Mouse (Mus musculus): ENCODE measurements around the gene Pgm1. TPM values are rescaled to one million over a fixed set of nuclear protein-coding genes. Genes with fewer than 3 reads are reported as not detected.

Pgm1 gene
- polyA plus RNA-seq, 1 experiment from 2014 or later, result 48.8 TPM

- Histone ChIP-seq H3K4me1 (no peaks in the 10 kb centered on the region), H3K27ac (no peak overlapping the region), H3K36me3 (no peaks in the 10 kb centered on the region), H3K9ac (no peak overlapping the region), H3K27me3 (no peaks in the 10 kb centered on the region), H3K4me2 (replicated peaks) (no peak overlapping the region), H3K9me3 (replicated peaks) (no peaks in the 10 kb centered on the region), H3K4me3 (no peak overlapping the region)
- no peak for ATAC-seq (ENCODE audit: low FRiP score)
- 73% methylated on average over 7 of the region's 7 CpGs for WGBS
These were observed 59.6 kb downstream of the Pgm1 start for GRCm38 (mm10) chr4:99988771-99989170.

- no peaks in the 10 kb centered on the region for H3K4me1 ChIP-seq
- no peak overlapping the region for H3K27ac ChIP-seq
- no peaks in the 10 kb centered on the region for H3K36me3 ChIP-seq
- no peak overlapping the region for H3K4me2 ChIP-seq (replicated peaks)
- WGBS, result 87% methylated on average over 5 of the region's 5 CpGs
- no peaks in the 10 kb centered on the region for H3K9me3 ChIP-seq (replicated peaks)
- ATAC-seq (ENCODE audit: low FRiP score), result no peak
- no peaks in the 10 kb centered on the region for H3K27me3 ChIP-seq
- no peak overlapping the region for H3K4me3 ChIP-seq
- H3K9ac ChIP-seq, result no peak overlapping the region
These were observed 71.8 kb downstream of the Pgm1 start for GRCm38 (mm10) chr4:100000971-100001370.

GRCm38 (mm10) chr4:100001806-100002205, 72.6 kb downstream of the Pgm1 start:
- 76% methylated on average over 7 of the region's 7 CpGs for WGBS

GRCm38 (mm10) chr4:100007721-100008120, 78.5 kb downstream of the Pgm1 start:
- no peak overlapping the region for H3K4me2 ChIP-seq (replicated peaks)
- H3K27ac ChIP-seq, result no peak overlapping the region
- no peak for ATAC-seq (ENCODE audit: low FRiP score)
- H3K27me3 ChIP-seq, result no peaks in the 10 kb centered on the region
- H3K36me3 ChIP-seq, result no peaks in the 10 kb centered on the region
- no peak overlapping the region for H3K9ac ChIP-seq
- H3K4me3 ChIP-seq, result no peak overlapping the region
- peaks cover 7% of the 10 kb centered on the region; the same call in 1 of the 2 replicates for H3K4me1 ChIP-seq
- H3K9me3 ChIP-seq (replicated peaks), result no peaks in the 10 kb centered on the region
- 86% methylated on average over 7 of the region's 7 CpGs for WGBS

More at GRCm38 (mm10) chr4:100001806-100002205, 72.6 kb downstream of the Pgm1 start:
- ATAC-seq (ENCODE audit: low FRiP score), result no peak
- Histone ChIP-seq H3K9me3 (replicated peaks) (no peaks in the 10 kb centered on the region), H3K27me3 (no peaks in the 10 kb centered on the region), H3K9ac (no peak overlapping the region), H3K36me3 (no peaks in the 10 kb centered on the region), H3K27ac (no peak overlapping the region), H3K4me2 (replicated peaks) (no peak overlapping the region), H3K4me3 (no peak overlapping the region), H3K4me1 (no peaks in the 10 kb centered on the region)

GRCm38 (mm10) chr4:100008371-100009090, 79.3 kb downstream of the Pgm1 start:
- Histone ChIP-seq H3K9ac (no peak overlapping the region), H3K27me3 (no peaks in the 10 kb centered on the region), H3K27ac (no peak overlapping the region), H3K9me3 (replicated peaks) (no peaks in the 10 kb centered on the region), H3K4me1 (peaks cover 7% of the 10 kb centered on the region; the same call in 1 of the 2 replicates), H3K4me2 (replicated peaks) (no peak overlapping the region), H3K4me3 (no peak overlapping the region), H3K36me3 (no peaks in the 10 kb centered on the region)
- peak; percentile 50; the same call in 1 of the 2 replicates for ATAC-seq (ENCODE audit: low FRiP score)
- WGBS, result 32% methylated on average over 5 of the region's 5 CpGs

GRCm38 (mm10) chr4:100009211-100009678, 80.0 kb downstream of the Pgm1 start:
- Histone ChIP-seq H3K4me2 (replicated peaks) (no peak overlapping the region), H3K4me3 (no peak overlapping the region), H3K9me3 (replicated peaks) (no peaks in the 10 kb centered on the region), H3K9ac (no peak overlapping the region), H3K27ac (no peak overlapping the region), H3K36me3 (no peaks in the 10 kb centered on the region), H3K27me3 (no peaks in the 10 kb centered on the region), H3K4me1 (peaks cover 7% of the 10 kb centered on the region; the same call in 1 of the 2 replicates)
- no peak for ATAC-seq (ENCODE audit: low FRiP score)
- 58% methylated on average over 8 of the region's 8 CpGs for WGBS

GRCm38 (mm10) chr4:100010916-100011315, 81.7 kb downstream of the Pgm1 start:
- WGBS, result 93% methylated on average over 3 of the region's 3 CpGs
- H3K4me3 ChIP-seq, result no peak overlapping the region
- no peak overlapping the region for H3K9ac ChIP-seq
- no peaks in the 10 kb centered on the region for H3K9me3 ChIP-seq (replicated peaks)
- H3K27me3 ChIP-seq, result no peaks in the 10 kb centered on the region
- no peak overlapping the region for H3K4me2 ChIP-seq (replicated peaks)
- peaks cover 7% of the 10 kb centered on the region; the same call in 1 of the 2 replicates for H3K4me1 ChIP-seq
- no peak overlapping the region for H3K27ac ChIP-seq
- no peaks in the 10 kb centered on the region for H3K36me3 ChIP-seq
- no peak for ATAC-seq (ENCODE audit: low FRiP score)

- H3K4me2 ChIP-seq (replicated peaks), result no peak overlapping the region
- no peaks in the 10 kb centered on the region for H3K27me3 ChIP-seq
- no peaks in the 10 kb centered on the region for H3K36me3 ChIP-seq
- H3K4me1 ChIP-seq, result peaks cover 7% of the 10 kb centered on the region; the same call in 1 of the 2 replicates
- H3K9ac ChIP-seq, result no peak overlapping the region
- H3K4me3 ChIP-seq, result no peak overlapping the region
- no peak for ATAC-seq (ENCODE audit: low FRiP score)
- WGBS, result 48% methylated on average over 3 of the region's 3 CpGs
- H3K27ac ChIP-seq, result no peak overlapping the region
- no peaks in the 10 kb centered on the region for H3K9me3 ChIP-seq (replicated peaks)
These were observed 82.3 kb downstream of the Pgm1 start for GRCm38 (mm10) chr4:100011563-100011962.

GRCm38 (mm10) chr4:100012361-100013035, 83.3 kb downstream of the Pgm1 start:
- peaks cover 7% of the 10 kb centered on the region; the same call in 1 of the 2 replicates for H3K4me1 ChIP-seq
- no peak overlapping the region for H3K4me3 ChIP-seq
- H3K27me3 ChIP-seq, result no peaks in the 10 kb centered on the region
- ATAC-seq (ENCODE audit: low FRiP score), result no peak
- H3K9me3 ChIP-seq (replicated peaks), result no peaks in the 10 kb centered on the region
- H3K27ac ChIP-seq, result no peak overlapping the region
- WGBS, result 79% methylated on average over 8 of the region's 8 CpGs
- H3K4me2 ChIP-seq (replicated peaks), result no peak overlapping the region
- no peaks in the 10 kb centered on the region for H3K36me3 ChIP-seq
- H3K9ac ChIP-seq, result no peak overlapping the region

GRCm38 (mm10) chr4:100027773-100028172, 98.6 kb downstream of the Pgm1 start:
- 74% methylated on average over 3 of the region's 3 CpGs for WGBS
- Histone ChIP-seq H3K27me3 (no peaks in the 10 kb centered on the region), H3K4me1 (no peaks in the 10 kb centered on the region), H3K9ac (no peak overlapping the region), H3K4me2 (replicated peaks) (no peak overlapping the region), H3K36me3 (no peaks in the 10 kb centered on the region), H3K9me3 (replicated peaks) (no peaks in the 10 kb centered on the region), H3K4me3 (no peak overlapping the region), H3K27ac (no peak overlapping the region)
- no peak for ATAC-seq (ENCODE audit: low FRiP score)

GRCm38 (mm10) chr4:100028641-100029040, 99.4 kb downstream of the Pgm1 start:
- Histone ChIP-seq H3K4me1 (no peaks in the 10 kb centered on the region), H3K9me3 (replicated peaks) (no peaks in the 10 kb centered on the region), H3K36me3 (no peaks in the 10 kb centered on the region), H3K4me2 (replicated peaks) (no peak overlapping the region), H3K4me3 (no peak overlapping the region), H3K9ac (no peak overlapping the region), H3K27ac (no peak overlapping the region), H3K27me3 (no peaks in the 10 kb centered on the region)
- no peak for ATAC-seq (ENCODE audit: low FRiP score)
- 20% methylated on average over 3 of the region's 3 CpGs for WGBS

- 75% methylated on average over 6 of the region's 6 CpGs for WGBS
- ATAC-seq (ENCODE audit: low FRiP score), result no peak
These were observed 102.1 kb downstream of the Pgm1 start for GRCm38 (mm10) chr4:100031270-100031669.

More at GRCm38 (mm10) chr4:100031270-100031669, 102.1 kb downstream of the Pgm1 start:
- Histone ChIP-seq H3K9me3 (replicated peaks) (no peaks in the 10 kb centered on the region), H3K27me3 (no peaks in the 10 kb centered on the region), H3K36me3 (no peaks in the 10 kb centered on the region), H3K9ac (no peak overlapping the region), H3K4me1 (peaks cover 4% of the 10 kb centered on the region; the same call in 1 of the 2 replicates), H3K4me2 (replicated peaks) (no peak overlapping the region), H3K4me3 (no peak overlapping the region), H3K27ac (no peak overlapping the region)

Measured in hindbrain, embryonic 12.5 days (tissue).